Mouse (Mus musculus) ovary, adult 10 weeks (tissue): ENCODE measurements around the gene Mfsd5. TPM values are rescaled to one million over a fixed set of nuclear protein-coding genes. Genes with fewer than 3 reads are reported as not detected.

ENCODE experiments used
- polyA plus RNA-seq: library from polyadenylated mRNA; stranded (reverse); fragments of 350-450 nt; fragmentation: Illumina TruSeq; extraction: RNeasy Lipid Tissue Mini Kit (QIAGEN cat#74804); gene quantifications from one replicate; pipeline ENCODE4 v1.2.3, GENCODE M21; 2014

Gene Mfsd5
- 0.94 TPM for polyA plus RNA-seq

DNA sequence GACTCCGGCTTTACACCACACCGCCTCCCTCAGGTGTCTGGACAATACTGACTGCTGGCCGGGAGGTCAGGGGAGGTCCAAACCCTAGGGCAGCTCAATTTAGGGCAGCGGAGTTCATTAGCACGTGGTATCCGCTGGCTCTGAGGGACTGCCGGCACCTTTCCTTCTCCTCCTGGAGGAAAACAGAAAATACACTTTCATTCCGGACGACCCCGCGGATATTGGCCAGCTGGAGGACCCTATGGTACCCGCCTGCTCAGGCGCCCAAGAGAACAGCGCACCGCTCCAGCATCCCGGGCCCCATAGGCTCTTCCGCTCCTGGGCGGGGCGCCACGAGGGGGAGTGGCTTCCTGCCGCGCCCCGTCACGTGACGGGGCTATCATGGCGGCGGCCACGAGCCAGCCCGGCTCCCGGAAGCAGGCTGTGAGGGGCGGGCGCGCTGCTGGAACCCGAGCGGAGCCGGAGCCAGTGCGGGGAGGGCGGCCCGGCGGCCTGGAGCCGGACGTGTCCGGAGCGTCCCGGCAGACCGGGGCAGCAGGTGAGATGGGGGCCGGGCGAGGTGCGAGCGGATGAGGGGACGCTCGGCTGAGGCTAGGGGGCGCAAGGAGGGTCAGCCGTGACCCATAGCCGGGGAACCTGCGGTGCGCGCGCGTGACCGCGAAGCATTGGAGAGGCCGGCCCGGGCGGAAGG, at the start of gene Mfsd5:
Mfsd5 (plus strand) TSS at position 363 of the 691 bp plus-strand sequence.

GRCm38 (mm10) chr15:102231748-102232147, 47.5 kb upstream of the Mfsd5 start, which contains the start of gene Itgb7:
Gene Itgb7, minus strand, starts transcription at chr15:102231944.

GRCm38 (mm10) chr15:102257202-102258075, 21.8 kb upstream of the Mfsd5 start, which contains the start of gene Rarg:
Gene Rarg, minus strand, starts transcription at chr15:102257517.

DNA sequence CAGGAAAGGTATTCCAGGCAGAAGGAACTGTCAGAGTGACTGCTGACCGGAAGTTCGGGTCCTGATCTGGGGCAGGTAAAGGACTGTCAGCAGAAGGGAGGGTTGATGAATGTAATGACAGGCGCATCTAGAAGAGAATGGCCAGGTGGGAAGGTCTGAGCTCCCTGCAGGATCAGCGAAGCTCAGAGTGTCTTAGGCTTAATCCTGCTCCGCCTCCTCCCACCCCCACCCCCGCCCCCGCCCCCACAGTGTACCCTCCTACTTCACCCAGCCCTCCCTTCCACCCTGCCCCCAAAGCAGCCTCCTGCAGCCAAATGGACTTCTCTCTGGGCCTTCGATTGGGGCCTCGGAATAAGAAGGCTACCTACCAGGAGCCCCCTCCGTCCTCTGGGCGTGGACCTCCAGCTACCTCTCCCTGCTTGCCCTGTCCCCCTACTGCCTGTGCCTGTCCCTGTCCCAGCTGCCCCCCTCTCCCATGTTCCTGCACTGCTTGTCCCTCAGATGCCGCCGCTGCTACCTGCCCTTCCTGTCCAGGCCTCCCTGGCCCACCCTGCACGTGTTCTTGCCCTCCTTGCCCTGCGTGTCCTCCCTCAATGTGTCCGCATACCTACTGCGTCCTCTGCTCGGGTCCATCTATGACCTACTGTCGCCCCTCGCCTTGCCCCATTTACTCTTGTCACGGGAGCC, 8.8 kb upstream of the Mfsd5 start, which contains the start of gene Gm9918:
Gm9918 (plus strand) TSS at position 290 of the 687 bp plus-strand sequence.

GRCm38 (mm10) chr15:102295633-102296367, 16.5 kb downstream of the Mfsd5 start, which contains the start of gene Espl1:
Gene Espl1, plus strand, starts transcription at chr15:102296266.

GRCm38 (mm10) chr15:102326022-102326576, 46.8 kb downstream of the Mfsd5 start, which contains the start of gene Pfdn5:
Gene Pfdn5, plus strand, starts transcription at chr15:102326116.

Other genes starting within 250 kb of the Mfsd5 start
- 326 TPM for gene Eif4b, start 205.7 kb upstream of the Mfsd5 start, polyA plus RNA-seq
- gene Tns2, start 179.0 kb upstream of the Mfsd5 start, polyA plus RNA-seq: 31.9 TPM
- gene Spryd3, start 143.2 kb upstream of the Mfsd5 start, polyA plus RNA-seq: 0.23 TPM
- not detected for gene Igfbp6, start 135.1 kb upstream of the Mfsd5 start, polyA plus RNA-seq
- not detected for gene Soat2, start 128.9 kb upstream of the Mfsd5 start, polyA plus RNA-seq
- 59.5 TPM for gene Zfp740, start 76.2 kb upstream of the Mfsd5 start, polyA plus RNA-seq
- gene Csad, start 74.7 kb upstream of the Mfsd5 start, polyA plus RNA-seq: 19.4 TPM
- gene Itgb7, start 47.5 kb upstream of the Mfsd5 start, polyA plus RNA-seq: not detected
- 11.1 TPM for gene Rarg, start 21.9 kb upstream of the Mfsd5 start, polyA plus RNA-seq
- gene Gm9918, start 8.9 kb upstream of the Mfsd5 start, polyA plus RNA-seq: not detected
- 0.57 TPM for gene Espl1, start 16.8 kb downstream of the Mfsd5 start, polyA plus RNA-seq
- 58.6 TPM for gene Pfdn5, start 46.7 kb downstream of the Mfsd5 start, polyA plus RNA-seq
- 5.9 TPM for gene Myg1, start 52.3 kb downstream of the Mfsd5 start, polyA plus RNA-seq
- 10.5 TPM for gene Aaas, start 71.3 kb downstream of the Mfsd5 start, polyA plus RNA-seq
- gene Sp7, start 87.7 kb downstream of the Mfsd5 start, polyA plus RNA-seq: 0.46 TPM
- 167 TPM for gene Sp1, start 126.7 kb downstream of the Mfsd5 start, polyA plus RNA-seq
- gene Amhr2, start 165.9 kb downstream of the Mfsd5 start, polyA plus RNA-seq: 1.1 TPM
- 37.5 TPM for gene Prr13, start 179.6 kb downstream of the Mfsd5 start, polyA plus RNA-seq
- 1,145 TPM for gene Pcbp2, start 191.1 kb downstream of the Mfsd5 start, polyA plus RNA-seq
- gene Gm10337, start 224.3 kb downstream of the Mfsd5 start, polyA plus RNA-seq: not detected
- 5.3 TPM for gene Map3k12, start 237.6 kb downstream of the Mfsd5 start, polyA plus RNA-seq
- 0.66 TPM for gene Tarbp2, start 238.7 kb downstream of the Mfsd5 start, polyA plus RNA-seq
- not detected for gene Npff, start 245.5 kb downstream of the Mfsd5 start, polyA plus RNA-seq